Mouse (Mus musculus) adrenal gland, postnatal 25 days (tissue): ENCODE results near the gene Atf7ip. TPM values are rescaled to one million over a fixed set of nuclear protein-coding genes. Genes with fewer than 3 reads are reported as not detected.

Source experiments
- DNase-seq: peaks from one replicate; pipeline ENCODE4 v3.0.0; 2021; ENCODE audit warnings: mixed read lengths
- total RNA-seq: library from RNA; stranded (reverse); gene quantifications from 2 replicates; pipeline ENCODE4 v1.2.3, GENCODE M21; 2021

The Atf7ip gene
- total RNA-seq, 1 experiment from 2014 or later: 117 TPM

GRCm38 (mm10) chr6:136650664-136651063, 144.7 kb downstream of the Atf7ip start:
- DNase-seq: no peak

DNA sequence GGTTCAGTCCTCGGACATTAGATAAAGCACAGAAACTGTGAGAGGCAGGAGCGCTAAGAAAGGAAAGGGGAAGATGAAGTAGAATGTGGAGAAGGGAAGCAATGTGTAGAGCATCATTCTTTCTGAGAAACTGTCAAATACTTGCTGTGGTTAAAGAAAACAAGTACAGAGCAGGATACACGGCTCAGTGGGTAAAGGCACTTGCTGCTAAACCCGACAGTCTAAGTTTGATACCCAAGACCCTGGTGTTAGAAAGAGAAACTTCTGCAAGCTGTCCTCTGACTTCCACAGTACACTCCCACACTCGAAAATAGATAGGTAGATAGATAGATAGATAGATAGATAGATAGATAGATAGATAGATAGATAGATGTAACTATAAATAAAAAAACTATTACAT, 147.4 kb downstream of the Atf7ip start:
- no peak for DNase-seq

GRCm38 (mm10) chr6:136654470-136654869, 148.5 kb downstream of the Atf7ip start:
- no peak for DNase-seq

GRCm38 (mm10) chr6:136655786-136656185, 149.8 kb downstream of the Atf7ip start:
- no peak for DNase-seq

- DNase-seq: no peak
Observed at GRCm38 (mm10) chr6:136658303-136658702, 152.3 kb downstream of the Atf7ip start.

DNA sequence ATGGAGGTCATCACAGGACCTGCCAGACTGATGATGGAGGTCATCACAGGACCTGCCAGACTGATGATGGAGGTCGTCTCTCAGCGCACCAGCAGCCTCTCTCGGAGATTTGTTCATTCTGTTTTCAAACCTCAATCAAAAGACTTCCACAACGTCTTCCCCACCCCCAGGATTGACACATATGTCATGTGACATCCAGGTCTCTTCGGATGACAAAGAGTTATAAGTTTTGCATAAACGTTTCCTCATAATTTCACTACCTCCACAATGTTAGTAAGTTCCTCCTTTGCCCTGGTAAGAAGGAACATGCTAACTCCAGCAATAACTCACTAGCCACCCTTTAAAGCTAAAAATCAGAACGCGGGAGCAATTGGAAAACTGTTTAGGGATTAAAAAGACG, 153.3 kb downstream of the Atf7ip start:
- no peak for DNase-seq

Other genes with a start within 250 kb of the Atf7ip start
- gene Gm8994, start 178.6 kb upstream of the Atf7ip start, total RNA-seq: not detected in 2 replicates
- gene E330021D16Rik, start 90.6 kb upstream of the Atf7ip start, total RNA-seq: not detected in 2 replicates
- 27.3 and 36.0 TPM in 2 replicates for gene Plbd1, start 155.8 kb downstream of the Atf7ip start, total RNA-seq